Mouse (Mus musculus): ENCODE data around the gene Slc19a1.

Gene Slc19a1

GRCm38 (mm10) chr10:77033323-77034025, 1.4 kb downstream of the Slc19a1 start:
- DNase-seq: peak; percentile 61

DNA sequence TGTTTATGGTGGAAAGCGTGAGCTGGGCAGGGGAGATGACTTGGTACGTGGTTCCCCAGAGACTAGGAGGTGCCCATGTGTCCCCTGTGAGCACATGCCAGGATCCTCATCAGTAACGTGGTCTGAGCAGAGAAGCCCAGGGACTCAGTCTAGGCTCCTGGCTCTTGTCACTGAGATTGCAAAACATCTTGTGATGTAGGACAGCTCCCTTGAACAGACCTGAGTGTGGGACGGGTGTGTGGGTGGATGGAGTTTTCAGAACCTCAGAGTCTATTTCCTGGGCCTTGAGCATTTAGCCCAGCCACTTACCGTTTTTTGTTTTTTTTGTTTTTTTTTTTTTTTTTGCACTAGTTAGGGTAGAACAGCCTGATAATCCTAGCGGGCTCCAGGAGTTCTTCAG, 3.4 kb downstream of the Slc19a1 start:
- peak; percentile 89 for DNase-seq

- DNase-seq: no peak
Measured at GRCm38 (mm10) chr10:77038579-77039174, 6.6 kb downstream of the Slc19a1 start.

GRCm38 (mm10) chr10:77048196-77048595, 16.2 kb downstream of the Slc19a1 start:
- DNase-seq: no peak

- no peak for DNase-seq
Measured at GRCm38 (mm10) chr10:77048606-77049005, 16.6 kb downstream of the Slc19a1 start.

DNA sequence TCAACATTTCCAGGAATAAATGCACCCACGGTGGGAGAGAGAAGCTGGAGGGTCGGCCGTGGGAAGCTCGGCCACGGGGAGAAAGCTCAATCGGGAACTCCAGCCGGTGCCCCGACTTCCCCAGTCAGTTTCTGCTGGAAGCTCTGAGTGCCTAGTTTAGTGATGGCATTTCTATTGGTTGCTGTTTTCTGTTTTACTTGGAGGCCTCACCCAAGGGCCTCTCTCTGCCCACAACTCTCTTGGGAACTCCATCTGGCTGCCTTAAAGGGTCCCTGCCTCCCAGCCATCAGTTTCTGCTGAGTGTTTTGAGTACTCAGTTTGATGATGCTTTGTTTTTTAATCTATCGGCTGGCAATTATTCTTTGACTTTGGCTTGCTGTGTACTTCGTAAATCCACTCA, 24.7 kb downstream of the Slc19a1 start:
- DNase-seq: no peak

- no peak for DNase-seq
Measured at GRCm38 (mm10) chr10:77061426-77061825, 29.4 kb downstream of the Slc19a1 start.

GRCm38 (mm10) chr10:77062393-77063010, 30.5 kb downstream of the Slc19a1 start:
- DNase-seq: peak; percentile 17

GRCm38 (mm10) chr10:77064239-77064638, 32.2 kb downstream of the Slc19a1 start:
- DNase-seq: no peak

DNA sequence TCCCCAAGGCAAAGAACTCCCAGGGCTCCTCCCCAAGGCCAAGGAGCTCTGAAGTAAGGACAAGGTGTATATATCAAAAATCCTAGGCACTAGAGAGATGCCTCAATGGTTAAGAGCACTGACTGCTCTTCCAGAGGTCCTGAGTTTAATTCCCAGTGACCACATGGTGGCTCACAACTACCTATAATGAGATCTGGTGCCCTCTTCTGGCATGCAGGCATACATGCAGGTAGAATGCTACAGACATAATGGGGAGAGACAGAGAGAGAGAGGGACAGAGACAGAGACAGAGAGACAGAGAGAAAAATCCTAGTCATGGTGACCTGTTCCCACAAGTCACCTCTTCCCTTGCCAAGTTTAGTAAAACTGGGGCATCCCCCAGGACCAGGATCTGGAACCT, 32.6 kb downstream of the Slc19a1 start:
- DNase-seq: no peak

- DNase-seq: no peak
Measured at GRCm38 (mm10) chr10:77068469-77068868, 36.4 kb downstream of the Slc19a1 start.

DNA sequence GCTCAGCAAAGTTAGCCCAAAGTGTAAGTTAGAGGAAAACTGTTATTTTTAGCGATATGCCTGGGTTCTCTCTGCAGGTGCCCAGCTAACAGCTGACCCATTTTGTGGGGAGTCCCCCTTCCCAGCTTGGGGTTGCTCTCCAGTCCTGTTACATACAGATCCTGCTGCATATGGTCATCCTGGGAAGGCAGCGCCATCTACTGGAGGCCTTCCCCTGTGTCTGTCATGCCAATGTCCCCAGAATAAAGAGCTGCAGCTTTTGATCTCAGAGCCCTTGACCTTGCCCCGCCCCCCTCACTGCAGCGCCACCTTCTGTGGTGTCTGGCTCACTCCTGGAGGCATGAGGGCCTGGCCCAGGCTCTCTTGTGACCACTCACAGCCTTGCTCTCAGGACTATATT, 38.0 kb downstream of the Slc19a1 start:
- DNase-seq: peak; percentile 41

GRCm38 (mm10) chr10:77074276-77074974, 42.4 kb downstream of the Slc19a1 start:
- no peak for DNase-seq

DNA sequence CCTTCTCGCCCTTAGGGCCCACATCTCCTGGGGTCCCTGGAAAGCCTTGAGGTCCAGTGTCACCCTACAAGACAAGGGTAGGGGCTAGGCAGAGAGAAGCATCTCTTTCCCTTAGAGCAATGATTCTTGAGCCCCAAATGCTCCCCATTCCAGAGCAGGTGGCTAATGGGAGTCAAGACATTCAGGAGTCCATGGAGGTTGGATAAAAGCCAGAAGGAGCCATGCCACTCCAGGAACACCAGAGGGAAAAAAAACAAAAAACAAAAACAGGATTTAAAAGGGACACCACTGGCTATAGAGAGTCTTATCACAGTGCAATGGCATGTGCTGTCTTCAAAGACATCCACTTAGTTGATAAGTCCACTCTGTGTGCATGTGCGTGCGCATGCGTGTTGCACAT, 46.4 kb downstream of the Slc19a1 start:
- DNase-seq: no peak

DNA sequence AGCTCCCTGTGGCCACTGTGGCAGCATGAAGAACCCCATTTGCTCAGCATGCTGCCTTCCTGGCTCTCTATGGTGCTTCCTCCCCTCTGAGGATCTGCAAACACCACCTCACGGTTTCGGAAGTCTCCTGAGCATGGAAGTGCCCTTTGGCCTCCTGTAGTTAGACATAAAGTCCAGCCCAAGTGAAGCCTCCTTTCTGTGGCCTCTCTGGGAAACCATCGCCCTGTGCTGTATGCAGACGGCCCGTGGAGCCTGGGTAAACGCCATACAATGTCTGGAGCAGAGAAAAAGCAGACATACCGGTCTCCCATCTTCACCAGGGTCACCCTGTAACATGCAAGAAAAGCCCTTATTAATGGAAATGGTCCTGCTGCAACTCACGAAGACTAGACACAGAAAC, 46.9 kb downstream of the Slc19a1 start:
- DNase-seq: no peak

GRCm38 (mm10) chr10:77082453-77082852, 50.4 kb downstream of the Slc19a1 start:
- DNase-seq: peak; percentile 71

DNA sequence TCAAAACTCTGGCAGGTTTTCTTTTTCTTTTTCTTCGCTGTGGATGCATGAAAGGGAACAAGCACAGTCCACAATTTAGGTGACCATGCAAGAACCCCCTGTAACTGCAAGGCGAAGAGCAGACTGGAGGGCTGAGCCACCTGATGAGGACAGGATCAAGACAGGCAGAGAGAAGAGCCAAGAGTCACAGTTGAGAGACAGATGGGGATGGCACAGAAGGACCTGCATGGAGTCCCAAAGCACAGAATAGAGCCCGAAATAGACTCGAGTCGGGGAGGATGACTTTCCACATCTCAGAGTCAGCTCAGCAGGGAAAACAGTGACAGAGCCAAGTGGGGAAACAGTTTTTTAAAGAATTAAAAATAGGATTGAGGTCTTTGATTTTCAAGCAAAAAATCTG, 50.9 kb downstream of the Slc19a1 start:
- DNase-seq: no peak

GRCm38 (mm10) chr10:77084568-77084967, 52.5 kb downstream of the Slc19a1 start:
- no peak for DNase-seq

GRCm38 (mm10) chr10:77089336-77089735, 57.3 kb downstream of the Slc19a1 start:
- no peak for DNase-seq

- no peak for DNase-seq
Measured at GRCm38 (mm10) chr10:77090063-77090462, 58.0 kb downstream of the Slc19a1 start.

GRCm38 (mm10) chr10:77091538-77092097, 59.6 kb downstream of the Slc19a1 start:
- DNase-seq: no peak

DNA sequence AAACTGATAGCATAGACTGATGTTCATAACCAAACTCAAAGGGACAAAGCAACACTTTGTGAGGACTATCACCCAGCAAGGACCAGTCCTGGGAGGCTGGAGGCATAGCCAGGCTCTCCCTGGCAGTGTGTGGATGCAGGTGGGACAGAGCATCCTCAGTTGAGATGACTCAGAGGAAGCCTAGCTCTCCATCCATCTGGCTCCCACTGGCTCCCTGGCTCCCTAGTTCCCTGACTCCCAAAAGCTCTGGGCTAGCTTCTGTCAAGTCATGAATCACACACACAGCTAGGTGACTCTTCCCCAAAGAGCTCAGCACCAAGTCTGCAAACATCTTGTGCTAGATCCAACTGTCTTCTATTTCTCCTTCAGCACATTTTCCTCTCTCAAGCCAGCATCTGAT, 61.8 kb downstream of the Slc19a1 start:
- DNase-seq: peak; percentile 76

- no peak for DNase-seq
Measured at GRCm38 (mm10) chr10:77095666-77096065, 63.6 kb downstream of the Slc19a1 start.

Data from right cerebral cortex, adult 18-20 months (tissue).